Mouse (Mus musculus) heart, embryonic 16.5 days (tissue): ENCODE results near the gene Foxp1. TPM values are rescaled to one million over a fixed set of nuclear protein-coding genes. Genes with fewer than 3 reads are reported as not detected.

Source experiments
- ATAC-seq: fragments of 200-750 bp; cut with Nextera tagmentation; replicated peaks from 2 replicates; pipeline ENCODE4 v1.8.0; 2017; ENCODE audit warnings: moderate number of reproducible peaks; ENCODE audit not compliant: insufficient read depth, low FRiP score; ENCODE audit errors: extremely low read depth
- H3K27ac ChIP-seq: fragments of 300-500 bp; sonication (generic); 2 replicates; pipeline ENCODE4 v1.5.1; 2014; ENCODE audit warnings: mild to moderate bottlenecking, low read length, control low read depth, moderate library complexity
- H3K27me3 ChIP-seq: fragments of 300-500 bp; sonication (generic); 2 replicates; pipeline ENCODE4 v1.6.1; 2014; ENCODE audit warnings: low read length, mixed read lengths; ENCODE audit not compliant: control insufficient read depth, insufficient read depth
- H3K36me3 ChIP-seq: fragments of 300-500 bp; sonication (generic); 2 replicates; pipeline ENCODE4 v1.6.1; 2014; ENCODE audit not compliant: control insufficient read depth, insufficient read depth
- H3K4me1 ChIP-seq: fragments of 300-500 bp; sonication (generic); 2 replicates; pipeline ENCODE4 v1.6.1; 2014; ENCODE audit warnings: low read length, mixed read lengths; ENCODE audit not compliant: control insufficient read depth, insufficient read depth
- H3K4me2 ChIP-seq: fragments of 300-500 bp; sonication (generic); 2 replicates; pipeline ENCODE4 v1.6.1; 2014; ENCODE audit warnings: low read depth, mild to moderate bottlenecking, control low read depth, low read length
- H3K4me3 ChIP-seq: fragments of 300-500 bp; sonication (generic); 2 replicates; pipeline ENCODE4 v1.5.1; 2014; ENCODE audit warnings: mild to moderate bottlenecking, control low read depth, low read length
- H3K9ac ChIP-seq: fragments of 300-500 bp; sonication (generic); 2 replicates; pipeline ENCODE4 v1.6.1; 2014; ENCODE audit warnings: low read length, control low read depth
- H3K9me3 ChIP-seq: fragments of 300-500 bp; sonication (generic); replicated peaks from 2 replicates; pipeline ENCODE4 v1.6.1; 2016; ENCODE audit warnings: low read length; ENCODE audit not compliant: control insufficient read depth
- WGBS: fragments of 180-500 bp; shearing (Covaris S2); extraction: QIAGEN DNeasy Blood & Tissue Kit; methylation state at CpG from one replicate; pipeline ENCODE4 v1.1.7; 2014; 5-methylcytosine and 5-hydroxymethylcytosine counted together
- polyA plus RNA-seq: library from polyadenylated mRNA; unstranded; fragments of >200 nt; fragmentation: Nextera tagmentation; extraction: Ambion mirVana; gene quantifications from 2 replicates; pipeline ENCODE4 v1.2.1, GENCODE M21; 2015

The Foxp1 gene
- polyA plus RNA-seq, 1 experiment from 2014 or later, result 59.0 TPM

- 59% methylated on average over 6 of the region's 6 CpGs for WGBS
- Histone ChIP-seq H3K9me3 (no peaks in the 10 kb centered on the region; the same call in 1 of the 2 replicates), H3K27me3 (no peaks in the 10 kb centered on the region), H3K4me3 (no peak overlapping the region), H3K27ac (peak overlapping the region; percentile 43), H3K4me2 (no peak overlapping the region), H3K9ac (no peak overlapping the region), H3K36me3 (no peaks in the 10 kb centered on the region), H3K4me1 (peaks cover 22% of the 10 kb centered on the region; the same call in 1 of the 2 replicates)
- ATAC-seq, result no peak
These were observed 146.7 kb downstream of the Foxp1 start for GRCm38 (mm10) chr6:99375865-99376264.

GRCm38 (mm10) chr6:99375376-99375775 is 147.1 kb downstream of the Foxp1 start:
- WGBS, result 56% methylated on average over 4 of the region's 4 CpGs
- no peak overlapping the region for H3K9ac ChIP-seq
- peaks cover 22% of the 10 kb centered on the region; the same call in 1 of the 2 replicates for H3K4me1 ChIP-seq
- no peak overlapping the region for H3K4me3 ChIP-seq
- no peak overlapping the region for H3K4me2 ChIP-seq
- no peaks in the 10 kb centered on the region for H3K36me3 ChIP-seq
- ATAC-seq, result no peak
- H3K9me3 ChIP-seq, result no peaks in the 10 kb centered on the region; the same call in 1 of the 2 replicates
- H3K27ac ChIP-seq, result peak overlapping the region; percentile 43
- no peaks in the 10 kb centered on the region for H3K27me3 ChIP-seq

GRCm38 (mm10) chr6:99374448-99375271 is 147.9 kb downstream of the Foxp1 start:
- no peak overlapping the region for H3K4me2 ChIP-seq

DNA sequence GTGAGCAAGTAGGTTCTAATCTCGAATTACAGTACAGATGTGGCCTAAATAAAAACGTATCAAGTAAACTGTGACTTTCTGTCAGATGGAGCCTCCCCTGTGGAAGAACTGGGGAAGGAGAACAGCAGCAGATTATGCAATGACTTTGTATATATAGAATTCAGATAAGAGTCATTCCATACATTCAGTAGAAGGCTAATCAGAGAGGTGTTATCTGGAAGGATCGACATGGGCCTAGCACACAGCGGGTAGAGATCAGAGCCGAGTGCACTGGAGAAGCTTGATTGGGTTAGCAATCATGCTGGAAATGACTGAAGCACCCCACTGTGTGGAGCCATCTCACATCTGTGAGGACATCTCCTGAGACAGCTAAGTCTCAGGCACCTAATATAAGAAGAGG is 150.1 kb downstream of the Foxp1 start:
- Histone ChIP-seq H3K4me2 (no peak overlapping the region), H3K4me3 (no peak overlapping the region), H3K4me1 (peaks cover 20% of the 10 kb centered on the region; the same call in 1 of the 2 replicates), H3K36me3 (no peaks in the 10 kb centered on the region), H3K9me3 (no peaks in the 10 kb centered on the region; the same call in 1 of the 2 replicates), H3K27me3 (no peaks in the 10 kb centered on the region), H3K27ac (no peak overlapping the region), H3K9ac (no peak overlapping the region)
- WGBS, result 62% methylated on average over 5 of the region's 5 CpGs
- ATAC-seq, result no peak

More at GRCm38 (mm10) chr6:99374448-99375271, 147.9 kb downstream of the Foxp1 start:
- Histone ChIP-seq H3K36me3 (no peaks in the 10 kb centered on the region), H3K27ac (peak overlapping the region; percentile 38), H3K9ac (no peak overlapping the region), H3K4me1 (peaks cover 23% of the 10 kb centered on the region; the same call in 1 of the 2 replicates), H3K9me3 (no peaks in the 10 kb centered on the region; the same call in 1 of the 2 replicates), H3K4me3 (no peak overlapping the region), H3K27me3 (no peaks in the 10 kb centered on the region)
- no peak for ATAC-seq
- WGBS, result 52% methylated on average over 19 of the region's 19 CpGs

DNA sequence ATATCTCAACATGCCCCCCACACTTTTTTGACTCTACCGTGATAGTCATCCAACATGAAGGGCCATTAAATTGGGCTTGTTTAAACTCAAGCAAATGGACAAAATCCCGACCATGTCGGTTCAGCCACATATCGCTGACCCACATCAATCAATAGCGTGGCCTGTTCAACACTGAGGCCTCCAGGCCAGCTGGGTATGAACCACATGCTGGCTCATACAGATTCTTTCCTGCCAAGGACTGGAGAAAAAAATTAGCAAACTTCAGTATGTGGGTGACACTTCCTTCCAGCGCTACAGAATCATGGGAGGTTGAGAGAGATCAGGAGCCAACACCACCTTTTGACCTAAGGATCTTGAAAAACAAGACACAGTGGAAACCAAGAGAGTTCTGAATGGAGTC is 150.5 kb downstream of the Foxp1 start:
- no peaks in the 10 kb centered on the region for H3K27me3 ChIP-seq
- no peak overlapping the region for H3K27ac ChIP-seq
- H3K9ac ChIP-seq, result no peak overlapping the region
- H3K4me2 ChIP-seq, result no peak overlapping the region
- 75% methylated on average over 6 of the region's 6 CpGs for WGBS
- no peak overlapping the region for H3K4me3 ChIP-seq
- no peaks in the 10 kb centered on the region; the same call in 1 of the 2 replicates for H3K9me3 ChIP-seq
- H3K4me1 ChIP-seq, result peaks cover 16% of the 10 kb centered on the region; the same call in 1 of the 2 replicates
- no peak for ATAC-seq
- H3K36me3 ChIP-seq, result no peaks in the 10 kb centered on the region

DNA sequence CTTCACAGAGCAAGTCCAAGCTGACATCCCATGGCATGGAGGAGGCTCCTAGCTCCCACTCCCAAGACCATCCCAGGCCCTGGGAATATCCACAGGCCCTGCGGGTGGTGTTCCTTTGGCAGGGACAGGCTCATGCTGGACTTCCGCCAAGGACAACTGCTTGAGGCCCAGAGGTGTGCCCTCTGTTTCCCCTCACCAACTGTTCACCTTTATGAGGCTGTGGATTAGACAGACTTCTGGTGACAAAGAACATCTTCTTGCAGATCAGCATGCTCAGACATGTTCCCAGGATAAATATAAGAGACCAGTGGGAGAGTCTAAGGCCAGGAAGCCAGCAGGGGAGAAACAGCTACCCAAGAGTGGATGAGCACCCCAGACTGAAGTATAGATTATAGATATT is 152.6 kb downstream of the Foxp1 start:
- Histone ChIP-seq H3K4me2 (no peak overlapping the region), H3K4me3 (no peak overlapping the region), H3K27ac (no peak overlapping the region), H3K9me3 (no peaks in the 10 kb centered on the region; the same call in 1 of the 2 replicates), H3K36me3 (no peaks in the 10 kb centered on the region), H3K27me3 (no peaks in the 10 kb centered on the region), H3K4me1 (peaks cover 7% of the 10 kb centered on the region; the same call in 1 of the 2 replicates), H3K9ac (no peak overlapping the region)
- no peak for ATAC-seq
- 61% methylated on average over 2 of the region's 2 CpGs for WGBS

DNA sequence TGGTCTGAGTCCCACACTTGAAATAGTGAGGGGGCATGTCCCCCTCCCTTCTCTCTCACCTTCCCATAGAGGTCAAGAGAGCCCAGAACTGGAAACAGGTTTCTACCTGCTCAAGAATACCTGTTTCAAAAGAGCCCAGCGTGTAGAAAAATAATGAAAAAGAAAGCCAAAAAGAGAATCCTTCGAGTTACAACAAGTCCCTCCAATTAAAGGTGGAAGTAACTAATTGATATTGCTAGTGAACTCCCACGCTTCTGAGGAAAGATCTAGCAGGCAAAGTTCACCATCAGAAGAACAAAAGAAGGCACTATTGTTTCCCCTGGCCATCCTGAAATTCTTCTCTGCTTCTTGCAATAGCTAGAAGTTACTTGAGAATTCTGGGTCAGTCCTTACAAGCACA is 153.4 kb downstream of the Foxp1 start:
- Histone ChIP-seq H3K9me3 (no peaks in the 10 kb centered on the region; the same call in 1 of the 2 replicates), H3K36me3 (no peaks in the 10 kb centered on the region), H3K4me2 (no peak overlapping the region), H3K4me1 (0 out of 2 replicates have a peak, but pooled peaks cover 5% of the 10 kb centered on the region), H3K27ac (no peak overlapping the region), H3K9ac (no peak overlapping the region), H3K4me3 (no peak overlapping the region), H3K27me3 (no peaks in the 10 kb centered on the region)
- 74% methylated on average over 3 of the region's 3 CpGs for WGBS
- ATAC-seq, result no peak

- no peak overlapping the region for H3K9ac ChIP-seq
- H3K4me1 ChIP-seq, result 0 out of 2 replicates have a peak, but pooled peaks cover 3% of the 10 kb centered on the region
- no peaks in the 10 kb centered on the region; the same call in 1 of the 2 replicates for H3K9me3 ChIP-seq
These were observed 154.3 kb downstream of the Foxp1 start for GRCm38 (mm10) chr6:99368118-99368753.

GRCm38 (mm10) chr6:99364545-99364944 is 158.0 kb downstream of the Foxp1 start:
- no peaks in the 10 kb centered on the region for H3K27me3 ChIP-seq
- no peak overlapping the region for H3K27ac ChIP-seq
- no peak overlapping the region for H3K4me3 ChIP-seq
- H3K4me2 ChIP-seq, result no peak overlapping the region
- WGBS, result 57% methylated on average over 6 of the region's 6 CpGs
- ATAC-seq, result no peak
- no peaks in the 10 kb centered on the region for H3K36me3 ChIP-seq
- H3K9me3 ChIP-seq, result no peaks in the 10 kb centered on the region
- peaks cover 12% of the 10 kb centered on the region for H3K4me1 ChIP-seq
- no peak overlapping the region for H3K9ac ChIP-seq

More at GRCm38 (mm10) chr6:99368118-99368753, 154.3 kb downstream of the Foxp1 start:
- Histone ChIP-seq H3K27ac (no peak overlapping the region), H3K4me2 (no peak overlapping the region), H3K4me3 (no peak overlapping the region), H3K27me3 (no peaks in the 10 kb centered on the region), H3K36me3 (no peaks in the 10 kb centered on the region)
- WGBS, result 55% methylated on average over 4 of the region's 4 CpGs
- ATAC-seq, result no peak
